Mouse (Mus musculus) layer of hippocampus, adult 8-10 months (tissue): ENCODE results near the gene Gm21969. TPM values are rescaled to one million over a fixed set of nuclear protein-coding genes. Genes with fewer than 3 reads are reported as not detected.

Experiments used
- DNase-seq, 2 experiments: peaks; one replicate each; pipeline ENCODE4 v3.0.0; 2022; ENCODE audit warnings: low spot score in 2 of 2
- total RNA-seq, 4 experiments: library from RNA; stranded (reverse); gene quantifications; 2 replicates each; pipeline ENCODE4 v1.2.4; 2022

Gene Gm21969
- total RNA-seq, 4 experiments from 2014 or later, result not detected

- no peak for DNase-seq
Measured at GRCm38 (mm10) chr4:139585713-139586112, 17.3 kb upstream of the Gm21969 start.

GRCm38 (mm10) chr4:139587370-139587769, 15.6 kb upstream of the Gm21969 start:
- DNase-seq, result no peak

GRCm38 (mm10) chr4:139587773-139588172, 15.2 kb upstream of the Gm21969 start:
- DNase-seq, result no peak

GRCm38 (mm10) chr4:139589351-139590027, 13.5 kb upstream of the Gm21969 start:
- no peak for DNase-seq

GRCm38 (mm10) chr4:139590446-139590845, 12.5 kb upstream of the Gm21969 start:
- no peak for DNase-seq

- DNase-seq, result no peak
Measured at GRCm38 (mm10) chr4:139592895-139593294, 10.1 kb upstream of the Gm21969 start.

GRCm38 (mm10) chr4:139593383-139593782, 9.6 kb upstream of the Gm21969 start:
- DNase-seq, result no peak

- DNase-seq, result no peak
Measured at GRCm38 (mm10) chr4:139594062-139594461, 8.9 kb upstream of the Gm21969 start.

GRCm38 (mm10) chr4:139596715-139597114, 6.3 kb upstream of the Gm21969 start:
- DNase-seq, result no peak

GRCm38 (mm10) chr4:139597286-139598284, 5.4 kb upstream of the Gm21969 start:
- DNase-seq, result no peak

GRCm38 (mm10) chr4:139598356-139598755, 4.6 kb upstream of the Gm21969 start:
- no peak for DNase-seq

- peak in 1 of 2 experiments; percentile 48 for DNase-seq
Measured at GRCm38 (mm10) chr4:139598950-139599518, 4.0 kb upstream of the Gm21969 start.

- no peak for DNase-seq
Measured at GRCm38 (mm10) chr4:139601519-139602356, 1.2 kb upstream of the Gm21969 start.

GRCm38 (mm10) chr4:139605216-139605615, 2.2 kb downstream of the Gm21969 start:
- no peak for DNase-seq

GRCm38 (mm10) chr4:139606732-139607131, 3.7 kb downstream of the Gm21969 start:
- no peak for DNase-seq

GRCm38 (mm10) chr4:139608975-139609374, 6.0 kb downstream of the Gm21969 start:
- DNase-seq, result no peak

- no peak for DNase-seq
Measured at GRCm38 (mm10) chr4:139610954-139611353, 8.0 kb downstream of the Gm21969 start.

GRCm38 (mm10) chr4:139611542-139611953, 8.6 kb downstream of the Gm21969 start:
- DNase-seq, result peak; percentile 46 to 75

GRCm38 (mm10) chr4:139614524-139615260, 11.7 kb downstream of the Gm21969 start:
- no peak for DNase-seq

GRCm38 (mm10) chr4:139616276-139617000, 13.5 kb downstream of the Gm21969 start:
- DNase-seq, result no peak
